Comparison of ENCODE assay signal across 9 mouse cellular contexts in the genomic region with DNA sequence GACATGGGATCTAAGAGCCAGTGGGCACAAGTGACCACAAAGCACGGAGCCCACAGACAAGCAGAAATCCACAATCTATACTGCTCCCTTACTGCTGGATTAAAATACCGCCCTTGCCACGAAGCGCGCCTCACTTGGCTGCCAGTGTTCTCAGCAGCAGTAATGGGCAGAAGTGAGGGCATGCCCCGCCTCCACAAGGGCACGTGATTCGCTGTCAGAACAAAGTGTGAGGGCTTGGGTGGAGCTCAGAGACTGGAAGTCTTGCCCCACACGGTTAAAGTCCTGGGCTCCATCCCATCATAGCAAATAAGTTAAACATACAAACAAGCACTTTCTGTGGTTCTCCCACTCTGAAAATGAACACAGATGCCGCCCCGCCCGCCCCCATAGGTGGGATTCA. TPM values are rescaled to one million over a fixed set of nuclear protein-coding genes. Genes with fewer than 3 reads are reported as not detected.
DNase-seq lines count a peak whose midpoint lies in the region; ATAC-seq and TF ChIP-seq lines count a peak whose summit lies in the region.
"Had no signal": no experiment of that assay in that cellular context is flagged by ENCODE, and none has a peak within 500 bp of the region (broad histone marks: within the 10 kb centered on the region; RNA-seq: fewer than 3 reads in every experiment).

No protein-coding gene starts in this region.

- 0 out of 2 replicates have a peak, but pooled peaks have one; percentile 28 for ATAC-seq in forebrain, embryonic 12.5 days (ENCODE audit: low FRiP score)
- ATAC-seq in lung, embryonic 14.5 days (ENCODE audit: insufficient read depth) = peak; percentile 45
- ATAC-seq in frontal cortex, adult (ENCODE audit: low TSS enrichment) = no peak

- DNase-seq in A20 (ENCODE audit: low read depth, low spot score) = peak; percentile 86
- peak; percentile 42 for DNase-seq in Muller cell, postnatal 12 days (ENCODE audit: inconsistent ontology term)
- DNase-seq in kidney, adult 18-20 months = peak; percentile 80
- DNase-seq in lung, embryonic 14.5 days = peak; percentile 52
- peak; percentile 61 for DNase-seq in retina, postnatal 1 day
- no peak for DNase-seq in cerebellum, adult 9-11 months

- no peaks in the 10 kb centered on the region for H3K9me3 ChIP-seq in forebrain, embryonic 12.5 days
- H3K9me3 ChIP-seq in lung, embryonic 14.5 days (ENCODE audit: low read depth, low read length) = no peaks in the 10 kb centered on the region

- peak overlapping the region; percentile 50; the same call in 1 of the 2 replicates for H3K4me2 ChIP-seq in forebrain, embryonic 12.5 days
- 0 out of 2 replicates have a peak overlapping the region, but pooled peaks have one; percentile 20 for H3K4me2 ChIP-seq in lung, embryonic 14.5 days

- H3K27ac ChIP-seq in forebrain, embryonic 12.5 days = no peak overlapping the region
- no peak overlapping the region for H3K27ac ChIP-seq in lung, embryonic 14.5 days (ENCODE audit: low read depth)

- 0 out of 2 replicates have a peak overlapping the region, but pooled peaks have one; percentile 16 for H3K4me3 ChIP-seq in forebrain, embryonic 12.5 days (replicated peaks)
- no peak overlapping the region for H3K4me3 ChIP-seq in lung, embryonic 14.5 days (ENCODE audit: low read depth, low read length)
- H3K4me3 ChIP-seq: erythroblast, embryonic 14.5 days had no signal

- WGBS in forebrain, embryonic 12.5 days = 4% methylated on average over 12 of the region's 12 CpGs
- 4% methylated on average over 12 of the region's 12 CpGs for WGBS in lung, embryonic 14.5 days

- peaks cover 88% of the 10 kb centered on the region for H3K27me3 ChIP-seq in forebrain, embryonic 12.5 days
- H3K27me3 ChIP-seq in lung, embryonic 14.5 days (ENCODE audit: insufficient read depth, low read length) = peaks cover 79% of the 10 kb centered on the region

- H3K9ac ChIP-seq in forebrain, embryonic 12.5 days = no peak overlapping the region
- H3K9ac ChIP-seq in lung, embryonic 14.5 days = no peak overlapping the region

- no peak for TF ChIP-seq CTCF in lung, embryonic 14.5 days (IDR thresholded peaks at IDR 0.05; ENCODE audit: low read depth)

- peaks cover 29% of the 10 kb centered on the region for H3K4me1 ChIP-seq in forebrain, embryonic 12.5 days
- no peaks in the 10 kb centered on the region for H3K4me1 ChIP-seq in lung, embryonic 14.5 days (ENCODE audit: insufficient read depth)

- H3K36me3 ChIP-seq in forebrain, embryonic 12.5 days (replicated peaks) = no peaks in the 10 kb centered on the region
- no peaks in the 10 kb centered on the region for H3K36me3 ChIP-seq in lung, embryonic 14.5 days (ENCODE audit: insufficient read depth)

RNA-seq across cellular contexts. Expression of a gene that starts 1.7 kb away (rescaled TPM):
- polyA plus RNA-seq in forebrain, embryonic 12.5 days (2016; fragmentation: Nextera tagmentation; extraction: Ambion mirVana) = not detected in 2 replicates
- not detected in 2 replicates for polyA plus RNA-seq in lung, embryonic 14.5 days (2014; fragmentation: Nextera tagmentation; extraction: Ambion mirVana)
- polyA plus RNA-seq: erythroblast, embryonic 14.5 days had no signal

RNA-seq across cellular contexts. Expression of a gene that starts 4.7 kb away (rescaled TPM):
- not detected in 2 replicates for polyA plus RNA-seq in forebrain, embryonic 12.5 days (2016; fragmentation: Nextera tagmentation; extraction: Ambion mirVana)
- not detected in 2 replicates for polyA plus RNA-seq in lung, embryonic 14.5 days (2014; fragmentation: Nextera tagmentation; extraction: Ambion mirVana)
- polyA plus RNA-seq: erythroblast, embryonic 14.5 days had no signal

RNA-seq across cellular contexts. Expression of a gene that starts 14.1 kb away (rescaled TPM):
- 67.0 and 70.9 TPM in 2 replicates for polyA plus RNA-seq in forebrain, embryonic 12.5 days (2016; fragmentation: Nextera tagmentation; extraction: Ambion mirVana)
- 88.6 and 93.1 TPM in 2 replicates for polyA plus RNA-seq in lung, embryonic 14.5 days (2014; fragmentation: Nextera tagmentation; extraction: Ambion mirVana)

RNA-seq across cellular contexts. Expression of a gene that starts 52.2 kb away (rescaled TPM):
- polyA plus RNA-seq in forebrain, embryonic 12.5 days (2016; fragmentation: Nextera tagmentation; extraction: Ambion mirVana) = 16.8 and 19.3 TPM in 2 replicates
- polyA plus RNA-seq in lung, embryonic 14.5 days (2014; fragmentation: Nextera tagmentation; extraction: Ambion mirVana) = 18.3 and 18.6 TPM in 2 replicates

RNA-seq across cellular contexts. Expression of a gene that starts 52.2 kb away (rescaled TPM):
- polyA plus RNA-seq in forebrain, embryonic 12.5 days (2016; fragmentation: Nextera tagmentation; extraction: Ambion mirVana) = 13.1 and 16.9 TPM in 2 replicates
- polyA plus RNA-seq in lung, embryonic 14.5 days (2014; fragmentation: Nextera tagmentation; extraction: Ambion mirVana) = 12.4 and 12.6 TPM in 2 replicates
